Mouse (Mus musculus) forebrain, embryonic 14.5 days (tissue): Measurements from ENCODE around the gene Gm13285. TPM values are rescaled to one million over a fixed set of nuclear protein-coding genes. Genes with fewer than 3 reads are reported as not detected.
"Not testable (repeated sequence)": the region's sequence is repeated elsewhere in the genome, so short reads cannot be mapped to it uniquely, and the experiment has no call there.

Experiments
- ATAC-seq: fragments of 200-750 bp; cut with Nextera tagmentation; 2 replicates; pipeline ENCODE4 v1.8.0; 2017; ENCODE audit warnings: mild to moderate bottlenecking, moderate library complexity
- DNase-seq: peaks from one replicate; pipeline ENCODE4 v3.0.0-alpha.2; 2015; ENCODE audit warnings: low spot score
- H3K27ac ChIP-seq: fragments of 300-500 bp; sonication (generic); 2 replicates; pipeline ENCODE4 v1.5.1; 2014; ENCODE audit warnings: low read depth, mild to moderate bottlenecking, control low read depth, low read length, moderate library complexity
- H3K27me3 ChIP-seq: fragments of 300-500 bp; sonication (generic); replicated peaks from 2 replicates; pipeline ENCODE4 v1.6.1; 2014; ENCODE audit warnings: low read length, control low read depth, mixed read lengths; ENCODE audit not compliant: control insufficient read depth, insufficient read depth
- H3K36me3 ChIP-seq: fragments of 300-500 bp; sonication (generic); 2 replicates; pipeline ENCODE4 v1.6.1; 2014; ENCODE audit warnings: low read length, control low read depth; ENCODE audit not compliant: control insufficient read depth, insufficient read depth
- H3K4me1 ChIP-seq: fragments of 300-500 bp; sonication (generic); 2 replicates; pipeline ENCODE4 v1.6.1; 2014; ENCODE audit warnings: antibody characterized with exemption, low read length, control low read depth; ENCODE audit not compliant: control insufficient read depth, insufficient read depth
- H3K4me2 ChIP-seq: fragments of 300-500 bp; sonication (generic); 2 replicates; pipeline ENCODE4 v1.6.1; 2014; ENCODE audit warnings: mild to moderate bottlenecking, control low read depth, low read length
- H3K4me3 ChIP-seq: fragments of 300-500 bp; sonication (generic); 2 replicates; pipeline ENCODE4 v1.5.1; 2014; ENCODE audit warnings: low read depth, low read length, control low read depth
- H3K9ac ChIP-seq: fragments of 300-500 bp; sonication (generic); 2 replicates; pipeline ENCODE4 v1.6.1; 2014; ENCODE audit warnings: mild to moderate bottlenecking, low read length, control low read depth, moderate library complexity
- H3K9me3 ChIP-seq: fragments of 300-500 bp; sonication (generic); replicated peaks from 2 replicates; pipeline ENCODE4 v1.6.1; 2016; ENCODE audit warnings: low read length, control low read depth, mixed read lengths; ENCODE audit not compliant: control insufficient read depth
- WGBS: fragments of 180-500 bp; shearing (Covaris S2); extraction: QIAGEN DNeasy Blood & Tissue Kit; methylation state at CpG from one replicate; pipeline ENCODE4 v1.1.7; 2014; 5-methylcytosine and 5-hydroxymethylcytosine counted together
- polyA plus RNA-seq: library from polyadenylated mRNA; unstranded; fragments of >200 nt; fragmentation: Nextera tagmentation; extraction: Ambion mirVana; gene quantifications from 2 replicates; pipeline ENCODE4 v1.2.1, GENCODE M21; 2014

Gene Gm13285
- polyA plus RNA-seq, 1 experiment from 2014 or later: 0.13 TPM

DNA sequence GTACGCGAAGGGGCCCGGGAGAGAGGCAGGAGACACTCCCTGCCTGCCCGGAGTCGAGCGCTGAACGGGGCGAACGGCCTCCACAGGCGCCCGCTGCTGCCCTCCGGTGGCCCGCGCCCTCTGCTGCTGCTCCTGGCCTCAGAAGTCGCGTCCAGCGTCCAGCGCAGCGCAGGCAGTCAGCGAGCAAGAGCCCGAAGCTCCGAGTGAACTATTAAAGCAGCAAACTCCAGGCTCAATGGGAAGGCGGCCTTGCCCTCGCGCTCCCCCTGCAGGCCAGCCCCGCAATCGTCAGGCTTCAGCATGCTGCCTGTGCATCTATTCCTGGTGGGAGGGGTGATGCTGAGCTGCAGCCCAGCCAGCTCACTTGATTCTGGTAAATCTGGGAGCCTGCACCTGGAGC lies 14.1 kb upstream of the Gm13285 start, which contains the start of gene Gm13276:
Gm13276 (plus strand) TSS at position 301 of the 400 bp plus-strand sequence.
- not testable (repeated sequence) for H3K4me1 ChIP-seq, H3K27me3 ChIP-seq, H3K27ac ChIP-seq, DNase-seq, H3K36me3 ChIP-seq, H3K9me3 ChIP-seq, H3K4me2 ChIP-seq, H3K9ac ChIP-seq, ATAC-seq, H3K4me3 ChIP-seq
- no CpG with 5 or more reads among the region's 27 CpGs for WGBS

- ATAC-seq, DNase-seq: not testable (repeated sequence)
- WGBS: no CpG with 5 or more reads among the region's 28 CpGs
Measured at GRCm38 (mm10) chr4:88788402-88788801, 11.1 kb upstream of the Gm13285 start, which contains the start of gene Gm13277. Gm13277 (plus strand) TSS chr4:88788632.

DNA sequence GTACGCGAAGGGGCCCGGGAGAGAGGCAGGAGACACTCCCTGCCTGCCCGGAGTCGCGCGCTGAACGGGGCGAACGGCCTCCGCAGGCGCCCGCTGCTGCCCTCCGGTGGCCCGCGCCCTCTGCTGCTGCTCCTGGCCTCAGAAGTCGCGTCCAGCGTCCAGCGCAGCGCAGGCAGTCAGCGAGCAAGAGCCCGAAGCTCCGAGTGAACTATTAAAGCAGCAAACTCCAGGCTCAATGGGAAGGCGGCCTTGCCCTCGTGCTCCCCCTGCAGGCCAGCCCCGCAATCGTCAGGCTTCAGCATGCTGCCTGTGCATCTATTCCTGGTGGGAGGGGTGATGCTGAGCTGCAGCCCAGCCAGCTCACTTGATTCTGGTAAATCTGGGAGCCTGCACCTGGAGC lies 8.2 kb upstream of the Gm13285 start, which contains the start of gene Gm13278:
Gm13278 (plus strand) TSS at position 301 of the 400 bp plus-strand sequence.
- not testable (repeated sequence) for H3K4me2 ChIP-seq, H3K27me3 ChIP-seq, ATAC-seq, H3K4me1 ChIP-seq, H3K9ac ChIP-seq, H3K4me3 ChIP-seq, H3K36me3 ChIP-seq, H3K27ac ChIP-seq, H3K9me3 ChIP-seq, DNase-seq
- no CpG with 5 or more reads among the region's 28 CpGs for WGBS

More at GRCm38 (mm10) chr4:88788402-88788801, 11.1 kb upstream of the Gm13285 start, which contains the start of gene Gm13277:
- not testable (repeated sequence) for H3K27ac ChIP-seq, H3K4me3 ChIP-seq, H3K9ac ChIP-seq, H3K27me3 ChIP-seq, H3K9me3 ChIP-seq, H3K4me1 ChIP-seq, H3K4me2 ChIP-seq, H3K36me3 ChIP-seq

DNA sequence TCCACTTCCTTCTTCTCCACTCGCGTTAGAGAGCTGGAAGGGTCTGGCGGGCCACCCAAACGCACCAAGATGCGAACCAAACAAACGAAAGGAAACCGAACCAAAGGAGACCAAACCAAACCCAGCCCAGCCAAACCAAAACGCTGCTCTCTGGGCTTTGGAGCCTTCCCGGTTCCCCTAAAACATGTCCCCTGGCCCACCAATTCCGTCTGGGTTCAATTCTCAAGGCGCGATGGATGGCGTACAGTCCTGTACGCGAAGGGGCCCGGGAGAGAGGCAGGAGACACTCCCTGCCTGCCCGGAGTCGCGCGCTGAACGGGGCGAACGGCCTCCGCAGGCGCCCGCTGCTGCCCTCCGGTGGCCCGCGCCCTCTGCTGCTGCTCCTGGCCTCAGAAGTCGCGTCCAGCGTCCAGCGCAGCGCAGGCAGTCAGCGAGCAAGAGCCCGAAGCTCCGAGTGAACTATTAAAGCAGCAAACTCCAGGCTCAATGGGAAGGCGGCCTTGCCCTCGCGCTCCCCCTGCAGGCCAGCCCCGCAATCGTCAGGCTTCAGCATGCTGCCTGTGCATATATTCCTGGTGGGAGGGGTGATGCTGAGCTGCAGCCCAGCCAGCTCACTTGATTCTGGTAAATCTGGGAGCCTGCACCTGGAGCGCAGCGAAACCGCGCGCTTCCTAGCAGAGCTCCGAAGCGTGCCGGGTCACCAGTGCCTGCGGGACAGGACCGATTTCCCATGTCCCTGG lies 5.4 kb upstream of the Gm13285 start, which contains the start of gene Gm13275:
Gm13275 (plus strand) TSS at position 552 of the 740 bp plus-strand sequence.
- not testable (repeated sequence) for H3K27ac ChIP-seq, H3K9ac ChIP-seq, H3K36me3 ChIP-seq, H3K4me2 ChIP-seq, DNase-seq, H3K4me3 ChIP-seq, H3K9me3 ChIP-seq, H3K4me1 ChIP-seq, H3K27me3 ChIP-seq, ATAC-seq
- 0% methylated on average over 6 of the region's 52 CpGs for WGBS

GRCm38 (mm10) chr4:88797097-88797496 lies 2.4 kb upstream of the Gm13285 start, which contains the start of gene Gm13279:
Gm13279 (plus strand) TSS chr4:88797397.
- H3K27me3 ChIP-seq, H3K9ac ChIP-seq, H3K36me3 ChIP-seq, H3K27ac ChIP-seq, DNase-seq, H3K9me3 ChIP-seq, ATAC-seq, H3K4me2 ChIP-seq, H3K4me1 ChIP-seq, H3K4me3 ChIP-seq: not testable (repeated sequence)
- no CpG with 5 or more reads among the region's 28 CpGs for WGBS

- H3K36me3 ChIP-seq, DNase-seq, ATAC-seq, H3K4me1 ChIP-seq, H3K27ac ChIP-seq, H3K9me3 ChIP-seq, H3K27me3 ChIP-seq, H3K4me2 ChIP-seq, H3K9ac ChIP-seq, H3K4me3 ChIP-seq: not testable (repeated sequence)
- no CpG with 5 or more reads among the region's 29 CpGs for WGBS
Measured at GRCm38 (mm10) chr4:88802954-88803353, 3.5 kb downstream of the Gm13285 start, which contains the start of gene Gm13287. Gm13287 (plus strand) TSS chr4:88803254.

DNA sequence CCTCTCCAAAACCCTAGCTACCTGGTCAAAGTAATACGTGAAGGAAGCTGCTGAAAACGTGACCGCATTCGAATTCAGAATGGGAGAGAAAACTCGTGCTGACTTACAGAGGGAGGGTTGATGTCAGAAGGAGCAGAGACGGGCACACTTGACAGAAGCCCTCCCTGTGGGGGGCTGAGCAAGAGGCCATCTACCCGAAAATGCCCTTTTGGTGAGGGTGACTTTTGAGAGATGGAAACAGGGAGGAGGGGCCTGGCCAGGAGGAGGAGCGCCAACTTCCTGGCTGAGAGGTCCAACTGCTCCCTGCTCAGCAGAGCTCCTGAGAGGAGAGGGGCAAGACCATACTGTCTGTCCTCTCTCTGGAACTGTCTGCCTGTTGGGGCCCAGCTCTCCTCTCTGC lies 5.8 kb downstream of the Gm13285 start, which contains the start of gene Gm13288:
Gm13288 (plus strand) TSS at position 301 of the 400 bp plus-strand sequence.
- H3K4me1 ChIP-seq, H3K27ac ChIP-seq, H3K27me3 ChIP-seq, H3K36me3 ChIP-seq, DNase-seq, ATAC-seq, H3K4me3 ChIP-seq, H3K9me3 ChIP-seq, H3K9ac ChIP-seq: not testable (repeated sequence)
- WGBS: no CpG with 5 or more reads among the region's 8 CpGs
- H3K4me2 ChIP-seq: peak within 1 kb of the TSS; percentile 34; the same call in 1 of the 2 replicates

GRCm38 (mm10) chr4:88805761-88806160 lies 6.3 kb downstream of the Gm13285 start:
- not testable (repeated sequence) for H3K4me3 ChIP-seq, H3K27ac ChIP-seq, H3K4me1 ChIP-seq, H3K27me3 ChIP-seq, H3K9ac ChIP-seq, H3K36me3 ChIP-seq, H3K9me3 ChIP-seq, ATAC-seq, DNase-seq
- H3K4me2 ChIP-seq: peak overlapping the region; percentile 34; the same call in 1 of the 2 replicates
- no CpG with 5 or more reads among the region's 34 CpGs for WGBS

DNA sequence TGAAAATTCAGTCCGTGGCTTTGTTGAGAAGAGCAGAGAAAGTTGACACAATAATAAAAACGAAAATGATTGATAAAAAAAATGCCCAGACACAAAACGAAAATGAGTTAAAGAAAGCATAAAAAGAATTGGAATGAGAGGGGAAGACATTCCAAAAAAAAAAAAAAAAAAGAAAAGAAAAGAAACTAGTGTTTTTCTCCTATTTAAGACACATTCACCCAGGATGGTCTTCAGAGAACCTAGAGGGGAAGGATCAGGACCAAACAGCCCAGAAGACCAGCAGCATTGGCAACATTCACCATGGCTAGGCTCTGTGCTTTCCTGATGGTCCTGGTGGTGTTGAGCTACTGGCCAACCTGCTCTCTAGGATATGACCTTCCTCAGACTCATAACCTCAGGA lies 16.5 kb downstream of the Gm13285 start, which contains the start of gene Ifna7:
Ifna7 (plus strand) TSS at position 301 of the 400 bp plus-strand sequence.
- no peaks in the 10 kb centered on the region for H3K9me3 ChIP-seq
- H3K36me3 ChIP-seq: no peaks in the 10 kb centered on the region
- H3K4me2 ChIP-seq: no peak within 1 kb of the TSS
- no peak within 1 kb of the TSS for H3K9ac ChIP-seq
- no peaks in the 10 kb centered on the region for H3K27me3 ChIP-seq
- 66% methylated on average over 3 of the region's 3 CpGs for WGBS
- DNase-seq: no peak
- no peak for ATAC-seq
- H3K27ac ChIP-seq: no peak within 1 kb of the TSS
- no peak within 1 kb of the TSS for H3K4me3 ChIP-seq
- no peaks in the 10 kb centered on the region for H3K4me1 ChIP-seq
